Mouse (Mus musculus) telencephalon, adult 2 months (tissue): ENCODE measurements around the gene Emx1.
"Not testable (repeated sequence)": the region's sequence is repeated elsewhere in the genome, so short reads cannot be mapped to it uniquely, and the experiment has no call there.

ENCODE experiments used
- DNase-seq: peaks from one replicate; pipeline ENCODE4 v3.0.0-alpha.2; 2011; ENCODE audit warnings: low read depth, low spot score

Emx1 gene

DNA sequence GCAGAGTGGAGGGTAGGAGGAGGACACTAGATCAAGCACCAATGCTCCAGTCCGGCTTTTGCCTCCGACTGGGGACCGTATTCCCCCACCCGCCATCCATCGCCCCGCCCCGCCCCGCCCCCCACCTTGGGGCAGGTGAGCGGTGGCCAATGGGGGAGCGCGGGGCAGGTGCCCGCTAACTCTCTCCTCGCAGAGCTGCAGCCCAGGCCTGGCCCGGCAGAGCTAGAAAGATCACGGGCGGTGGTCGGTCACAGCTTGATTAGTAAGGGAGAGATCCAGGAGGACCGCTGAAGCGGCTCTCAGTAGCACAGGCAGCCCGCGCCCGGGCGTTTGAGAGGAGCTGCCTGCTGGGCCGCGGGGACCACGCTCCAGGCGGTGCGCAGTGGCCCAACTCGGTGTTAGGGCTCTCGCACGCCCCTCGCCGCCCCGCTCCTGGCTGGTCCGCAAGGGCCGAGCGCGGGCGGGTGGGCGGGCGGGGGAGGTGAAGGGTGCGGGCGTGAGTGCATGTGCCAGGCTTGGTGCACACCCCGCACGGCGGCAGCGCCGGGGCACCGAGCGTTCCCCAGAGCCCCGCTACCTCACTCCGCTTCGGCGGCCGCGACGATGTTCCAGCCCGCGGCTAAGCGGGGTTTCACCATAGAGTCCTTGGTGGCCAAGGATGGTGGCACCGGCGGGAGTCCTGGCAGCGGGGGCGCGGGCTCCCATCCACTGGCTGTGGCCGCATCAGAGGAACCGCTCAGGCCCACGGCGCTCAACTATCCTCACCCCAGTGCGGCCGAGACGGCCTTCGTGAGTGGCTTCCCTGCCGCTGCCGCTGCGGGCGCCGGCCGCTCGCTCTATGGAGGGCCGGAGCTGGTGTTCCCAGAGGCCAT, at the start of gene Emx1:
Gene Emx1 (plus strand): TSS at position 99 of the 872 bp plus-strand sequence.
- DNase-seq, result no peak

DNA sequence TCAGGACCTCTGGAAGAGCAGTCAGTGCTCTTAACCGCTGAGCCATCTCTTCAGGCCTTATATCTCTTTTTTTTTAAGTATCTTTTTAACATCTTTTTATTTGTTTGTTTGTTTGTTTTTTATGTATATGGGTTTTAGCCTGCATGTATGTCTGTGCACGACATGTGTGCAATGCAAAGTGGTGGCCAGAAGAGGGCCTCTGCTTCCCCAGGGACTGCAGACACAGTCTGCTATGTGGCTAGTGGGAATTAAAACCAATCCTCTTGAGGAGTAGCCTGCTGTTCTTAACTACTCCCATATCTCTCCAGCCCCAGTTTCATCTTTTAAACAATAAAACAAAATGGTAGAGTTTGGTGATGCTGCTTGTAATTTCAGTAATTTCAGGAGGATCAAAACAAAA, 47.7 kb upstream of the Emx1 start:
- DNase-seq, result no peak

DNA sequence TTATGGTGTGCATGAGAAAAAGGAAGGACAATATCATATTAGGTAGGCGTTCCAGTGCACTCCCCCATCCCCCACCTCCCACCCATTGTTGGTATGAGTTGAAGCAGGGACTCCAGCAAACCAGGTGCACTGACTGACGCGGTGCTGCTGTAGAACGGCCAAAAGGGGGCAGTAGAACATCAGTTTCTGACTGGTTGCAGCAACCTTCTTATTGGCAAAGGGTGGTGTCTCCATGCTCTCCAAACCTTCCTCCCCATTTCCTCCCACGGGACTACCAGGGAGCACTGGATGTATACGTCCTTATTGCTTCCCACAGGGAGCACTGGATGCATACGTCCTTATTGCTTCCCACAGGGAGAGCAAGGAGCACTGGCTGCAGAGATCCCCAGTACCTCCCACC, 46.2 kb upstream of the Emx1 start:
- DNase-seq, result not testable (repeated sequence)

DNA sequence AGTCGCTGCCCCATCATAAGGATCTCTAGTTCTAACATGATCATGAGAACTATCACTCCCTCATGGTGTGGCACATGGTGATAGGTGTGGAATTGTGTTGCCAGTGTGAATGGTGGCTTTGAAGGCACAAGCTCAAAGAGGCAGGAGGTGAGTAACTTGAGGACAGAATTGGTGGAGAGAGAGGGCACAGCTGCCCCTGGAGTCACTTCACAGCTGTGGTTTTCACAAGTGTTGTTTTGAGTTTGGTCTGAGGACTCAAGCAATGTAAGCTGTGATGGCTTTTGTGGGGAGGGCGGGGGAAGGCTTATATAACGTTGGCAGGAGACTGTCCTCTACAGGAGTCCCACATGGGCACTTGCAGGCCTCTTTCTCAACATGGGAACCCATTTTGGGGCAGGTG, 42.8 kb upstream of the Emx1 start:
- DNase-seq, result no peak

DNA sequence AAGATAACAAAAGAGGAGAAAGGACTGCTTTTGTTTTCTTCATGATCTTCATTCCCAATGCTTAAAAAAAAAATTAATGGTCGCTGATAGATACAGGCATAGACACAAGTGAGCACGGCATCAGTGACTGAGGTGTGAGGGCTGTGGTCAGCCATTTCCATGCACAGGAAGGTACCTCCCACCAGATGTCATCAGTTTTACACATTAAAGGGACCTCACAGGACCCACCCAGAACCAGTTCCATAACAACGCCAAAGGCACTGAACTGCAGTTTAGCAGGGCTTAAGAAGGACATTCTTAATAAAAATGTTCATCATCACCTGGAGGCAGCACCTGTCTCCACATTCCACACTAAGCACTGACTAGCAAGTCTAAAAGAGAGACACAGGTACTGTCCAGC, 39.6 kb upstream of the Emx1 start:
- DNase-seq, result no peak

DNA sequence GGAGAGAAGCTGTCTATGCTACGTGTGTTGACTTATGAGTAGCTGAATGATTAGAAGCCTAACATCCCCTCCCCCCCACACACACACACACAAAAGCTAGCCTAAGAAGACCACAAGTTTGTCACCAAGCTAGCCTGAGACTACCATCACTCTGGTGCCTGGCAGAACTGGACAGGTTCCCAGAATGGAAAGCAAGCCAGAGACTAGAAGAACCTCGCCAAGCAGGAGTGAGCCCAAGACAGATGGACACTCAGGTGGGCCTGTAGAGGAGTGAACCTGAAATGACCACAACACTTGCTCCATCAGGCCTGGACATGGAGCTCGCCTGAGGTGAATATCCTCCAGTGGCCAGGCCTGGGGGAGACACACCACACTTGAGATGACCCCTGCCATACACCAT, 36.9 kb upstream of the Emx1 start:
- no peak for DNase-seq

DNA sequence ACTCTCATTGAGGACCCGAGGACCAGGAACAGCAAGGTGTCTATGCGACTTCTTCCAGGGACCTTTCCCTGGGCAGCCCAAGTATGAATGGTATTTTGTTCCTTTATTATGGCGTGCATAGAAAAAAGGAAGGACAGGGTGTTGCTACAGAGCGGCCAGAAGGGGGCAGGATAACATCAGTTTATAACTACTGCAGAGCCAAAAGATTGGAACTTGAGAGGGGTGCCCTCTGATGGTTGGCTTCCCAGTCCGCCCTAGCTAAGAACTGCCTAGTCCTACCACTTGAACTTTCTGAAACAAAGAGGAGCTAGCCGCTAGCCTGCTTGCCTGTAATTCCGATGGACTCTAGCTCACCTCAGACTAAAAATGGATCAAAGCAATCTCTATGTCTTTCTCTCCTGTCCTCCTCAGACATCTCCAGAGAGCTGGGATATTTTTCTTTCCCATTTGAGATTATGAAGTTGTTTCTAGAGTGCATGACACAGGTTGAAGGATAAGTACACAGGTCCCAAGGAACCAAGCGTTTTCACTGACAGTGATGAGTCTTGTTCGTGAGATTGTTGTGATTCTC, 33.2 kb upstream of the Emx1 start:
- peak; percentile 81 for DNase-seq

DNA sequence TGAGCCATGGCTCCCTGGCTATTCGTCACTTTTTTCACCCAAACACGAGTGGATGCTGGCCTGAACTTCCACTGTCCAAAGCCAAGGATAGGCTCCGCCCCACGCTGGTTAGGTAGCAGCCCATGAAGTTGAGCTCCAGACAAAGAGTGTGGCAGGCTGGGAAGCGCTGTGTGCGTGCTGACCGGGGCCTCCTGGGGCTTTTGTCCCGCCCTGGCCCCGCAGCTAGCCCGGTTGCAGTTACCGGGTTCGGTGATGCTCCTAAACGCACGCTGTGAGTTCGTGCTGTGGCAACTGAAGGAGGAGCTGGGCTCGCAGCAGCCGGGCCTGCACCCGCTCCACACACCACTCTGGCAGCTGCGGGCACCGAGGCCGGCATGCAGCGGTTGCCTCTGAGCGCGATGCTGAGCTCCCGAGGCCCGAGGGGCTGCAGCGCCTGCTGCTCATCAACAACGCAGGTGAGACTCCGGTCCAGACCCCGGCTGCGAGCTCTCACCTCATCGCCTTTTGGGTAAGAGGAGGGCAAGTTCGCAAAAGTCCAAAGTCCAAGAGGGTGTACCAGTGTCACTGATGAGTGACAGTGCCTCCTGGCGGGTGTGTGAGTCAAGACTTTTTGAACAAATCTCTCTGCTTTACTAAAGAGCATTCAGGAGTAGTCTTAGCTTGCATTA, 32.2 kb upstream of the Emx1 start:
- no peak for DNase-seq

DNA sequence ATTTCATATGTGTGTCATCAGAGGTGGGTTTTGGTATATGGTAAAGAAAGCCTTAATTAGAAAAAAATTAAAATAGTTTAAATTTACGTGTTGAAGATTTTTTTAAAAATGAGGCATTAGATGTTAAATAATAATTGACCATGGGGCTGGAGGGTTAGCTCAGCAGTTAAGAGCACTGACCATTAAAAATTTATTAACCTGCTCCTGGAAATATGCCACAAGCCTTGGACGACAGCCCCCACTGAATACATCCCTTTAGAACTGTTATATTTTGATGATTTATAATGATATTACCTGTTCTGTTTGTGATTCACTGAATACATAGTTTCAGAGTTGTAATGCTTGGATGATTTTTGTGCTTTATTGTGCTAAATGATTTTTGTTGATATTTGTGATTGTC, 30.7 kb upstream of the Emx1 start:
- DNase-seq, result not testable (repeated sequence)

DNA sequence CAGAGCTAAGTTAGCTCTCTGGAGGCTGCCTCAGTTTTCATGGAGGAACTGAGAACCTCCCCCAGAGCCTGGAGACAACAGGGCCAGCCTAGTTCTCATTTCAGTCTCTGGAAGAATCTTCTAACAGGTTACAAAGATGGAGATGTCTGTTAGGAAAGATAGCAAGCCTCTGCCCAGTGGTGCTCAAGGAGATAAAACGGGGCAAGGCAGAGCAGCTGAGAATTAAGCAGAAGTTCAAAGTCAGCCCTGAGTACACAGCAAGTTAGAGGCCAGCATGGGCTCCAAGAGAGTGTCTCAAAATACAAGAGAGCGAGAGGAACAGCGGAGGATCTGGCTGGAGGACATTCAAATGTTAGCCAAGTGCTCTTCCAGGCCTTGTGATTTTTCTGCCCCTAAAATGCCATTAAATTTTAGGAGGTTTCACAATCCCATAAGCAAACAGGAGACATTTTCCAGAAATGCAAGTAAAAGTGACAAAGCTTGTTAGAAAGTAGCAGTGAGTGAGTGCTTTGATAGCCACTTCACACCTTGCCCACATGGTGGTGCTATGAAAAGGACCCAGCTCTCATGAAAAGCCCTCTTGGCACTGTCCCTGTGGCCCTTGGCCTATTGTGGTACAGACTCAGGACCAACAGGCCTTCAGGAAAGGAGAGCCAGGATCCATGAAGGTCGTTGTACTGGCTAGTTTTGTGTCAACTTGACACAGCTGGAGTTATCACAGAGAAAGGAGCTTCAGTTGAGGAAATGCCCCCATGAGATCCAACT, 29.0 kb upstream of the Emx1 start:
- DNase-seq, result not testable (repeated sequence)

DNA sequence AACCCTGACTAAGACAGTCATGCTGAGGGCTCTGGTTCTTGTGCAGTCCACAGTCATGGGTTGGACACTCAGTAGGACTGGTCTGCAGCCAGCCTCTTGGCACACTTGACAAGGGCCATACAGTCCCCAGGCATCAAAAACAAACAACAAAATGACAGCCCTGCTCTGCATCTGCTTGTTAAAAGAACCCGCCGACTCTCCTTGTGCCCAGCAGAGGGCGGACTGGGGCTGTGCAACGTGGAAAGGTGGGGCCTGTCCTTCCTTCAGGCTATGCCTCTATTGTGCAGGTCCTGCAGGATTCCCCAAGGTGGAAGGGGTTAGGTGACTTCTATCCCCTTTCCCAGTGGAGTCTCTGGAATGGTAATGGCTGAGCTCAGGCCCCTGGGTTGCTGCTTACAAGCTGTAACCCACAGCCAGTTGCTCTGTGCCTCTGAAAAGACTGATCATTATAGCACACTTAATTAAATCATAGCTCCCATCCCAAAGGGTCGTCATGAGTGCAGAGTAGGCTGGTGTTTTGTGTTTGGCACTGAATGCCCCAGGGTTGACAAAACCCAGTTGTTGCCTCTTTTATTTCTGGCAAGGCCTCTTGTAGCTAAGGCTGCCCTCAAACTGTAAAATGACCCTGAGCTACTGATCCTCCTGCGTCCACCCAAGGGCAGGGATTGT, 28.0 kb upstream of the Emx1 start:
- peak; percentile 9 for DNase-seq

DNA sequence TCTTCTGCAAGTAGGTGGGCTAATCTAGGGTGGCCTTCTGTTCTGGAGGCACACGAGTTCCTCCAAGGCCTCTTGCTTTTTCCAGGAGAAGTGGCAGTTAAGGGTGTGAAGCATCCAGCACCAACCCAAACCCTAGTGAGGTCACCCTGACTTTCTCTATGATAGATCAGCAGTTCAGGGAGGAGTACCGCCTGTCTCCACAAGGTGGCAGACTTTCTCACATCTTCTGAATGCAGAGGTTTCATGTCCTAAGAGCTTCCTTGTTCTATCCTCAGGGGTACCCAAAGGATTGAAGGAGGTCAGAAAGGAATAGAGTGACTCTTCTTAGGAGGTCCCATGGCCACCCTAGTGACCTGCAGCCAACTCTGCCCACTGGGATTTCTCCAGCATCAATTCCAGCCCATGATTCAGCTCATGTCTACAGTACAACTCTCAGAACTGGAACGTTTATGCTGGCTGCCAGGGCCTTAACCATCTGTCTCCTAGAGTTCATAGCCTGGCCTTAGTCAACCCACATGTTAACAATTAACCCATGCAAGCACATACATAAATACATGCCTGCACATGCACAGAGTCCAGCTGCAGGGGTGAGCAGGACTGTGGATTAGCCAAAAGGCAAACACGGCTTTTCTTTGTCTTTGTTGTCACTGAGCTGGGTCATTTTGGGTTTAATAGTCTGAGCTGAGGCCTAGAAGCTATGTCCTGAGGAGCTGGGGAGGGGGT, 26.9 kb upstream of the Emx1 start:
- DNase-seq, result peak; percentile 23

DNA sequence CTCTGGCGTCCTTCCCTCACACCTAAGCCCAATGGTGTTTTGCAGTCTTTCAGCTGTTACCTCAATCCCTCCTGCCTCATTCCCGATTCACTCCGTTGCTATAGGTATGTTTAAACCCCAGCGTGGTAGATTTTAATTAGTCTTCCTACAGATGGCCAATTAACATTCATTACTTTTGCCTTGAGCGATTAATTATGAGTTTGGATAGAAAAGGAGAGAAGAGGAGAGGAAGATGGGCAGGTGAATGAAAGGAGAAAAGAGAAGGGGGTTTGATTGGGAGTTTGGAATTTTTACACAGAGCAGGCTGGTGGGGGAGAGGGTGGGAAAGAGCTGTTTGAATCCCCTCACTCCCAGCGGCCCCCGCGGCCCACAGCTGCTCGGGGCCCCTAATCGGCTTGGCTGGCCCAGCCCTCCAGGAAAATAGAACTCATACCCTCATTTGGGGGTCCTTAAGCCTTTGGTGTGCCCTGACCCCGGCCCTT, 21.8 kb upstream of the Emx1 start:
- DNase-seq, result no peak

DNA sequence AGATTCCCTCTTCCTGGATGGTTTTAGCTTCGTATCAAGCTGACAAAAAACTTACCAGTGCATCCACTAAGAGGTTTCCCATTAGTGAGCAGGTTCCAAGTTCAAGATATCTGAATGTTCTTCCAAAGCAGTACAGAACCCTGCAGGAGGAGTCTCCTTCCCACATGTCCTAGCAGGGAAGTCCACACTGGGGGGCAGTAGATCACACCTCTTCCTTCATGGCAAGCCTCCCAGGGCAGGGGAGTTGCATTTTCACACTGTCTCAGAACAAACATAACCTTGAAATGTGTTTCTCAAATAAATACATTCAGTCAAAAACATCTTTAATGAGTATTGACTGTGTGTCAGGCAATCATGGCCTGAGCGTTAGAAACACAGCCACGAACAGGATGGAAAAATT, 7.7 kb upstream of the Emx1 start:
- no peak for DNase-seq

DNA sequence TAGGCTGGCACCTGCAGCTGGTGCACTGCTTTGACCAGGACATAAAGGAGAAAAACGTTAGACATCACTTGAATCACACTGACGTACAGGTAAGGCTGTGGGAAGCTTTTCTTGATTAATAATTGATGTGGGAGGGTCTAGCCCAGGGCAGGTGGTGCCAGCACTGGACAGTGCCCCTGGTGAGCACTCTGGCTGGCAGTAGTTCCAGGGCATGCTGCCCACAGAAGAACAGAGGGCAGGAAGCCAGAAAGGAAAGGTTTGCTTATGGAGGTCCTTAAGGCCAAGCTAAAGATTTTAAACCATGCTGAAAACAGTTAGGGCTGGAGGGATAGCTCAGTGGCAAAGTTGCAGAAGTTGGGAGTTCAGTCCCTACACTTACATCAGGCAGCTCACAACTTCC, 7.2 kb upstream of the Emx1 start:
- DNase-seq, result no peak

DNA sequence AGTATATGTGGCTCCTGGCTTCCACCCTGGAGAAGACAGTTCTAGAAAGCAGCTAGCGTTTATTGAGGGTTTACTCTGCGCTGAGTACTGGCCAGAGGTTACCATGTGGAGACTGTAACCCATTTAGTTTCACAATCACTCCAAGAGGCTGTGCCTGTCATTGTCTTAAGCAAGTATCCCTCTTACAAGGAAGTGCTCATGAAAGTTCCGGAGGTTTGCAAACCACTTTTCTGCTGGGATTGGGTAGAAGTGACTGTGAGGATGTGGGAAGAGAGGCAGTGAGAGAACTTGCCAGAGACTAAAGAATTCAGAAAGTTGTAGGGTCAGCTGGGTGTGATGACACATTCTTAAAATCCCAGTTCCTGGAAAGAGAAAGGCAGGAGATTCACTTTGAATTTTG, 3.3 kb upstream of the Emx1 start:
- no peak for DNase-seq

DNA sequence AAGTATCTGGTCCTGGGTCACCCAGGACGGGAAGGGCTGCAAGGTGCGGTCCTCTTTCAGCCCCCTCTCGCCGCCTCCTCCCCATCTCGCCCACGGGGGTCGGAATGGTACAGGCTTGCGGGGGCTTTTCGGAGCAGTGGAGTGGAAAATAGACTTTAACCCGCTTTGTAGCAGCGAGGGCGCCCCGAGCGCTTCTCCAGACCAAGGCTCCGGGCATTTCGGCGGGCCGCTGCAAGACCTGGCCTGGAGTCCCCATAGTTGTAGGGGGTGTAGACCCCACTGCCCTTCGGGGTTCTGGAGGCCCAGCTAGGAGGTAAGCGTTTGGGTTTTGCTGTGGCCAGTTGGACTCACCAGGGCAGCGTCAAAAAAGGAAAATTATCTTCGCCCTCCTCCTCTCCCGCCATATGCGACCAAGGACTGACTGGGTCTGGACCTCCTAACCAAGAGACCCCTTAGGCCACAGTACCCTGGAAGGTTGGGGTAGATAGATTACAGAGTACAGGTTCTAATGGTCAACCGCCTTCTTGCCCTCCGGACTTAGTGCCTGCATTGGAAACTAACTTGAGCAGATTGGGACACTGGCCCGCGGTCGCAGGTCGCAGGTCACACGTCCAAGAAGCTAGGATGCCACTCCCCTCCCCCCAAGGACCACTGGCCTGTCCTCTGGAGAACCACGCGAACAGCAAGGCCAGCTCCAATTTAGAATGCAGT, 1.1 kb upstream of the Emx1 start:
- DNase-seq, result no peak

DNA sequence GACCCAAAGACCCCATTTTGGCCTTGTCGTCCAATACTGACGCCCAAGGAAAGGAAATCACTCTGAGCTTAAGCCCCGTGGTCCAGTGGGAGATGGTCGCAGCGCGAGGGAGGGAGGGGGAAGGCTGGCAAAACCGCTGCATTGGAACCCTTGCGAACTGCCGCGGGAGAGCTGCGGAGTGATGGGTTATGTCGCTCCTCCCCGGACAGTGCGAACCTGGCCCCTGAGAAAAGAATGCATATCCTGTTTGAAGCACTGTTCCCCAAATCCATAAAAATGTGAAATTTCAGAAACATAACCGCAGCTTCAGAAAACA, 536 bp upstream of the Emx1 start:
- no peak for DNase-seq

DNA sequence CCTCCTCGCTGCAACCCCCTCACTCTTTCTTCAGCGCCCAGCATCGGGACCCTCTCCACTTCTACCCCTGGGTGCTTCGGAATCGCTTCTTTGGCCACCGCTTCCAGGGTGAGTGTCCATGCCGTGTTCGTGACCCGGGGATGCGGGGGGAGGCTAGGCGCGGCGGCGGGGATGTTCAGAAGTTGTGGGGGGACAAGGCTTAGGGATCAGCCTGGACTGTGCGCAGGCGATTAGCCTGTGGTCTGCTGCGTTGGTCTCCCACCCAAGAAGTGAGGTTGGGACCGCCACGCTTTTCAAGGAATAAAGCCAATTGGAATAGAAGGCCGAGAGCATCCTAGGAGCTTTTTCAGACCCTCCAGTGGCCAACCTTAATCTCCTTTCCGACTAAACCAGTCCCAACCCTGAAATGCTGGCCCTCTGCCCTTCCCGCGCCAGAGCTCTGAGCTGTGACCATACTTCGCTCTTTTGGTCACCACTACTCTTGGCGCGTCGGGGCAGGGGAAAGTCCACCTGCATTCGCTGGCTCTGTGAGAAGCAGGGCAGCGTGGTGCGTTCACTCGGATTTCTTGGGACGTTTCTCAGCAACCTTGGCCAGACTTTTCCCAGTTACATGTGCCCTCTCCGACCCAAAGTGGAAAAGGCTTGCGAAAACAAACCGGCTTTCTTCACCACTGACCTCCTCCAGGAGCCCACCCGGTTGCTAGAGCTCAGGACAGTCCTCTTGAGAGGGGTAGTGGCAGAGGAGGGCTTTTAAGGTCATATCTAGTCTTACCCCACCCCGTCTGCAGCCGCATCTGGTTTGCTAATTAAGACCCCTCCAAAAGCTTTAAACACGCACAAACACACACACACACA, 1.2 kb downstream of the Emx1 start:
- DNase-seq, result no peak
